Mouse (Mus musculus): ENCODE results near the gene Snrpf. TPM values are rescaled to one million over a fixed set of nuclear protein-coding genes. Genes with fewer than 3 reads are reported as not detected.

Snrpf gene
- polyA plus RNA-seq, 1 experiment from 2014 or later, result 93.2 TPM

GRCm38 (mm10) chr10:93614850-93615249 lies 25.3 kb upstream of the Snrpf start:
- no peak overlapping the region for H3K27ac ChIP-seq (ENCODE audit: low read length)
- H3K9me3 ChIP-seq (replicated peaks; ENCODE audit: control insufficient read depth, low read length), result no peaks in the 10 kb centered on the region
- no peak for ATAC-seq (ENCODE audit: insufficient read depth, low FRiP score)
- no peaks in the 10 kb centered on the region for H3K36me3 ChIP-seq (ENCODE audit: control insufficient read depth, insufficient read depth, low read length)
- no peak overlapping the region for H3K4me2 ChIP-seq (ENCODE audit: low read depth, low read length)
- no peak overlapping the region for H3K4me3 ChIP-seq (replicated peaks; ENCODE audit: low read length)
- WGBS, result 65% methylated on average over 8 of the region's 8 CpGs
- no peak overlapping the region for H3K9ac ChIP-seq (ENCODE audit: low read length)
- no peaks in the 10 kb centered on the region for H3K4me1 ChIP-seq (ENCODE audit: control insufficient read depth, insufficient read depth, low read length)
- no peaks in the 10 kb centered on the region for H3K27me3 ChIP-seq (ENCODE audit: control insufficient read depth, insufficient read depth, low read length)

- Histone ChIP-seq H3K9ac (ENCODE audit: low read length) (no peak overlapping the region), H3K4me1 (ENCODE audit: control insufficient read depth, insufficient read depth, low read length) (no peaks in the 10 kb centered on the region), H3K36me3 (ENCODE audit: control insufficient read depth, insufficient read depth, low read length) (no peaks in the 10 kb centered on the region), H3K4me3 (replicated peaks; ENCODE audit: low read length) (no peak overlapping the region), H3K9me3 (replicated peaks; ENCODE audit: control insufficient read depth, low read length) (peaks cover 6% of the 10 kb centered on the region), H3K4me2 (ENCODE audit: low read depth, low read length) (no peak overlapping the region), H3K27me3 (ENCODE audit: control insufficient read depth, insufficient read depth, low read length) (no peaks in the 10 kb centered on the region), H3K27ac (ENCODE audit: low read length) (no peak overlapping the region)
- 45% methylated on average over 18 of the region's 18 CpGs for WGBS
- ATAC-seq (ENCODE audit: insufficient read depth, low FRiP score), result no peak
These were observed 22.0 kb upstream of the Snrpf start for GRCm38 (mm10) chr10:93611419-93612007.

GRCm38 (mm10) chr10:93610896-93611295 lies 21.4 kb upstream of the Snrpf start:
- ATAC-seq (ENCODE audit: insufficient read depth, low FRiP score), result no peak
- Histone ChIP-seq H3K4me3 (replicated peaks; ENCODE audit: low read length) (no peak overlapping the region), H3K9ac (ENCODE audit: low read length) (no peak overlapping the region), H3K27me3 (ENCODE audit: control insufficient read depth, insufficient read depth, low read length) (no peaks in the 10 kb centered on the region), H3K36me3 (ENCODE audit: control insufficient read depth, insufficient read depth, low read length) (no peaks in the 10 kb centered on the region), H3K4me2 (ENCODE audit: low read depth, low read length) (no peak overlapping the region), H3K27ac (ENCODE audit: low read length) (no peak overlapping the region), H3K4me1 (ENCODE audit: control insufficient read depth, insufficient read depth, low read length) (no peaks in the 10 kb centered on the region), H3K9me3 (replicated peaks; ENCODE audit: control insufficient read depth, low read length) (peaks cover 6% of the 10 kb centered on the region)
- 91% methylated on average over 1 of the region's 1 CpGs for WGBS

GRCm38 (mm10) chr10:93609236-93609635 lies 19.7 kb upstream of the Snrpf start:
- Histone ChIP-seq H3K27me3 (ENCODE audit: control insufficient read depth, insufficient read depth, low read length) (no peaks in the 10 kb centered on the region), H3K4me2 (ENCODE audit: low read depth, low read length) (no peak overlapping the region), H3K9ac (ENCODE audit: low read length) (no peak overlapping the region), H3K4me1 (ENCODE audit: control insufficient read depth, insufficient read depth, low read length) (no peaks in the 10 kb centered on the region), H3K9me3 (replicated peaks; ENCODE audit: control insufficient read depth, low read length) (peaks cover 6% of the 10 kb centered on the region), H3K36me3 (ENCODE audit: control insufficient read depth, insufficient read depth, low read length) (no peaks in the 10 kb centered on the region), H3K4me3 (replicated peaks; ENCODE audit: low read length) (no peak overlapping the region), H3K27ac (ENCODE audit: low read length) (no peak overlapping the region)
- ATAC-seq (ENCODE audit: insufficient read depth, low FRiP score), result no peak
- 91% methylated on average over 7 of the region's 7 CpGs for WGBS

GRCm38 (mm10) chr10:93608051-93608450 lies 18.5 kb upstream of the Snrpf start:
- no peak for ATAC-seq (ENCODE audit: insufficient read depth, low FRiP score)
- H3K4me2 ChIP-seq (ENCODE audit: low read depth, low read length), result no peak overlapping the region
- H3K9ac ChIP-seq (ENCODE audit: low read length), result no peak overlapping the region
- H3K4me3 ChIP-seq (replicated peaks; ENCODE audit: low read length), result no peak overlapping the region
- H3K27ac ChIP-seq (ENCODE audit: low read length), result no peak overlapping the region
- no peaks in the 10 kb centered on the region for H3K4me1 ChIP-seq (ENCODE audit: control insufficient read depth, insufficient read depth, low read length)
- 43% methylated on average over 9 of the region's 9 CpGs for WGBS
- peaks cover 6% of the 10 kb centered on the region for H3K9me3 ChIP-seq (replicated peaks; ENCODE audit: control insufficient read depth, low read length)
- no peaks in the 10 kb centered on the region for H3K36me3 ChIP-seq (ENCODE audit: control insufficient read depth, insufficient read depth, low read length)
- H3K27me3 ChIP-seq (ENCODE audit: control insufficient read depth, insufficient read depth, low read length), result no peaks in the 10 kb centered on the region

GRCm38 (mm10) chr10:93606326-93606725 lies 16.8 kb upstream of the Snrpf start:
- no peak overlapping the region for H3K4me2 ChIP-seq (ENCODE audit: low read depth, low read length)
- no peak overlapping the region for H3K9ac ChIP-seq (ENCODE audit: low read length)
- H3K27me3 ChIP-seq (ENCODE audit: control insufficient read depth, insufficient read depth, low read length), result no peaks in the 10 kb centered on the region
- ATAC-seq (ENCODE audit: insufficient read depth, low FRiP score), result no peak
- no peaks in the 10 kb centered on the region for H3K4me1 ChIP-seq (ENCODE audit: control insufficient read depth, insufficient read depth, low read length)
- H3K9me3 ChIP-seq (replicated peaks; ENCODE audit: control insufficient read depth, low read length), result peaks cover 6% of the 10 kb centered on the region
- H3K4me3 ChIP-seq (replicated peaks; ENCODE audit: low read length), result no peak overlapping the region
- WGBS, result 85% methylated on average over 9 of the region's 9 CpGs
- H3K36me3 ChIP-seq (ENCODE audit: control insufficient read depth, insufficient read depth, low read length), result no peaks in the 10 kb centered on the region
- H3K27ac ChIP-seq (ENCODE audit: low read length), result no peak overlapping the region

- Histone ChIP-seq H3K4me1 (ENCODE audit: control insufficient read depth, insufficient read depth, low read length) (no peaks in the 10 kb centered on the region), H3K4me2 (ENCODE audit: low read depth, low read length) (no peak overlapping the region), H3K27me3 (ENCODE audit: control insufficient read depth, insufficient read depth, low read length) (no peaks in the 10 kb centered on the region), H3K9ac (ENCODE audit: low read length) (no peak overlapping the region), H3K36me3 (ENCODE audit: control insufficient read depth, insufficient read depth, low read length) (no peaks in the 10 kb centered on the region), H3K4me3 (replicated peaks; ENCODE audit: low read length) (no peak overlapping the region), H3K27ac (ENCODE audit: low read length) (no peak overlapping the region), H3K9me3 (replicated peaks; ENCODE audit: control insufficient read depth, low read length) (no peaks in the 10 kb centered on the region)
- WGBS, result 88% methylated on average over 1 of the region's 1 CpGs
- ATAC-seq (ENCODE audit: insufficient read depth, low FRiP score), result no peak
These were observed 13.8 kb upstream of the Snrpf start for GRCm38 (mm10) chr10:93603256-93603655.

- H3K9me3 ChIP-seq (replicated peaks; ENCODE audit: control insufficient read depth, low read length), result no peaks in the 10 kb centered on the region
- ATAC-seq (ENCODE audit: insufficient read depth, low FRiP score), result no peak
- no peak overlapping the region for H3K4me2 ChIP-seq (ENCODE audit: low read depth, low read length)
- H3K27me3 ChIP-seq (ENCODE audit: control insufficient read depth, insufficient read depth, low read length), result no peaks in the 10 kb centered on the region
- no peaks in the 10 kb centered on the region for H3K36me3 ChIP-seq (ENCODE audit: control insufficient read depth, insufficient read depth, low read length)
- WGBS, result 84% methylated on average over 5 of the region's 5 CpGs
- H3K27ac ChIP-seq (ENCODE audit: low read length), result no peak overlapping the region
- no peak overlapping the region for H3K4me3 ChIP-seq (replicated peaks; ENCODE audit: low read length)
- no peak overlapping the region for H3K9ac ChIP-seq (ENCODE audit: low read length)
- H3K4me1 ChIP-seq (ENCODE audit: control insufficient read depth, insufficient read depth, low read length), result no peaks in the 10 kb centered on the region
These were observed 12.8 kb upstream of the Snrpf start for GRCm38 (mm10) chr10:93602309-93602708.

- 70% methylated on average over 3 of the region's 3 CpGs for WGBS
- H3K4me3 ChIP-seq (replicated peaks; ENCODE audit: low read length), result no peak overlapping the region
- H3K27ac ChIP-seq (ENCODE audit: low read length), result no peak overlapping the region
- H3K9ac ChIP-seq (ENCODE audit: low read length), result no peak overlapping the region
- ATAC-seq (ENCODE audit: insufficient read depth, low FRiP score), result no peak
- H3K9me3 ChIP-seq (replicated peaks; ENCODE audit: control insufficient read depth, low read length), result no peaks in the 10 kb centered on the region
- H3K4me2 ChIP-seq (ENCODE audit: low read depth, low read length), result no peak overlapping the region
- H3K27me3 ChIP-seq (ENCODE audit: control insufficient read depth, insufficient read depth, low read length), result no peaks in the 10 kb centered on the region
- no peaks in the 10 kb centered on the region for H3K36me3 ChIP-seq (ENCODE audit: control insufficient read depth, insufficient read depth, low read length)
- peaks cover 3% of the 10 kb centered on the region; the same call in 1 of the 2 replicates for H3K4me1 ChIP-seq (ENCODE audit: control insufficient read depth, insufficient read depth, low read length)
These were observed 7.1 kb upstream of the Snrpf start for GRCm38 (mm10) chr10:93596641-93597040.

All from stomach, embryonic 16.5 days (tissue).